Mouse (Mus musculus) heart, adult 2 months (tissue): ENCODE measurements around the gene Rpl36al.

Experiments used
- CTCF ChIP-seq: fragments of 200-600 bp; IDR thresholded peaks from 2 replicates; pipeline ENCODE4 v1.8.1; 2022; ENCODE audit warnings: antibody characterized with exemption, mild to moderate bottlenecking, moderate library complexity
- EP300 ChIP-seq: fragments of 200-500 bp; IDR thresholded peaks from 2 replicates; pipeline ENCODE4 v1.6.1; 2011; ENCODE audit warnings: low read depth, low read length, control low read depth; ENCODE audit not compliant: insufficient read depth

GRCm38 (mm10) chr12:69147166-69147735 lies 36.6 kb downstream of the Rpl36al start:
- no peak for TF ChIP-seq CTCF
- no peak for TF ChIP-seq EP300
